Mouse (Mus musculus) heart, embryonic 10.5 days (tissue): ENCODE measurements around the gene Chd5. TPM values are rescaled to one million over a fixed set of nuclear protein-coding genes. Genes with fewer than 3 reads are reported as not detected.

Experiments
- DNase-seq: peaks from one replicate; pipeline ENCODE4 v3.0.0-alpha.2; 2017; ENCODE audit warnings: low spot score
- H3K27ac ChIP-seq: fragments of 300-500 bp; sonication (generic); 2 replicates; pipeline ENCODE4 v1.5.1; 2016; ENCODE audit warnings: mild to moderate bottlenecking
- H3K27me3 ChIP-seq: fragments of 300-500 bp; sonication (generic); 2 replicates; pipeline ENCODE4 v1.6.1; 2016; ENCODE audit warnings: mild to moderate bottlenecking; ENCODE audit not compliant: poor library complexity, insufficient read depth, severe bottlenecking
- H3K36me3 ChIP-seq: fragments of 300-500 bp; sonication (generic); 2 replicates; pipeline ENCODE4 v1.6.1; 2016; ENCODE audit warnings: mild to moderate bottlenecking, moderate library complexity
- H3K4me1 ChIP-seq: fragments of 300-500 bp; sonication (generic); 2 replicates; pipeline ENCODE4 v1.6.1; 2016; ENCODE audit warnings: mild to moderate bottlenecking
- H3K4me3 ChIP-seq: fragments of 300-500 bp; sonication (generic); 2 replicates; pipeline ENCODE4 v1.5.1; 2016; ENCODE audit warnings: mild to moderate bottlenecking, moderate library complexity
- H3K9me3 ChIP-seq: fragments of 300-500 bp; sonication (generic); 2 replicates; pipeline ENCODE4 v1.6.1; 2016; ENCODE audit warnings: mild to moderate bottlenecking, moderate library complexity
- WGBS: fragments of 180-500 bp; shearing (Covaris S2); methylation state at CpG from one replicate; pipeline ENCODE4 v1.1.7; 2016; 5-methylcytosine and 5-hydroxymethylcytosine counted together
- polyA plus RNA-seq: library from polyadenylated mRNA; unstranded; fragments of >200 nt; fragmentation: Nextera tagmentation; extraction: Ambion mirVana; gene quantifications from 2 replicates; pipeline ENCODE4 v1.2.1, GENCODE M21; 2016

Chd5 gene
- polyA plus RNA-seq, 1 experiment from 2014 or later, result not detected

DNA sequence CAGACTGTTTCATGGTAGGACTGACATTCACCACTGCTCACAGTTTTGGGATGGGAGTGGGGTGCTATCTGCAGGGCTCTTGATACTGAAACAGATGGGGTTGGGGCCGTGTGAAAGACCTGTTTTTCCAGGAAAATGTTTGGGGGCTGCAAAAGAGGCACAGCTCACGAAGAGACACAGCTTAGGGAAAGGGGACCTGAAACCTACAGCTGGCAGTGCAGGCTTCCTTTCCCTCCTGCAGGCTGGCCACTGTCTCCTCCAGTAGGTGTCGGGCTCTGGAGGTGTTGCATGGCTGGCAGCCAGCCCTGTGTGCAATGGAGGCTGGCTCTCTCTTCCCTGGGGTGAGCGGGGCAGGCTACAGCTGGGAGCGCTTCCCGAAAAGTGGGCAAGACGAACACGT lies 89.8 kb downstream of the Chd5 start:
- WGBS, result 53% methylated on average over 8 of the region's 8 CpGs
- Histone ChIP-seq H3K36me3 (no peaks in the 10 kb centered on the region), H3K9me3 (no peaks in the 10 kb centered on the region), H3K4me1 (peaks cover 4% of the 10 kb centered on the region; the same call in 1 of the 2 replicates), H3K27ac (no peak overlapping the region), H3K27me3 (peaks cover 36% of the 10 kb centered on the region), H3K4me3 (no peak overlapping the region)
- DNase-seq, result no peak

DNA sequence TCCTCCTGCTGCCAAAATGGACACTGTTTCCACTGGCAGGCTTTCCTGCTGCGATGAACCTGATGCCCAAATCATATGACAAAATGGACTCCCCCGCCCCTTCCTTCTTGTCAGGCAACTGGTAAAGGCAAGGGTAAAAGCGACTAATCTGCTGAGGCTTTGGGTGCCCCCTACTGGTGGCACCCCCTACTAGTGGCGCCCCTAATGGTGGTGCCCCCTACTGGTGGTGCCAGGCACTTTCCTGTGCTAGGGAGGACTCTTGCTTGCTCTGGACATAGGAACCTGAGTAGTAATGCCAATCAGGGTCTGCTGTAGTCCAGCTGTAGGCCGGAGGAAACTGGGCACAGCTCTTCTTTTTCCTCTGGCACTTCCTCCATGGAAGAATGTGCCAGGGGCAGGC lies 93.9 kb downstream of the Chd5 start:
- Histone ChIP-seq H3K4me3 (no peak overlapping the region), H3K27me3 (peaks cover 64% of the 10 kb centered on the region), H3K4me1 (peaks cover 12% of the 10 kb centered on the region), H3K27ac (no peak overlapping the region), H3K9me3 (no peaks in the 10 kb centered on the region), H3K36me3 (no peaks in the 10 kb centered on the region)
- no peak for DNase-seq
- WGBS, result 48% methylated on average over 5 of the region's 5 CpGs

DNA sequence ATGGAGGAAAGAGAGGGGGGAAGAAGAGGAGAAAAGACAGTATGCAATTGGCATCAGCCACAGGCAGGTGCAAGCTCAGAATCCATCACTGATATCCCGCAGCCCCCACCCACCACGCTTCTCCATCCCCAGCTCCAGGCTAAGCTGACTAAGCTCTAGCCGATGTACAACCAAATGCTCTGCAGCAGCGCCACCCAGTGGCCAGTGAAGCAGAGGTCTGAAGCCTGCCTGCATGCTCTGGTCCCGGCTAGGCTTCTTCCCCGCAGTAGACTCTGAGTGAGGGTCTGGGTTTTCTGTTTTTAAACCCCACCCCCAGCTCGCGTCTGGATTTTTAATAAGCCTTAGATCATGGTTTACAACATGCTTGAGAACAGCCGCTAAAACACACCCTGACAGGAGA lies 96.4 kb downstream of the Chd5 start:
- peak; percentile 91 for DNase-seq
- no peaks in the 10 kb centered on the region for H3K9me3 ChIP-seq
- peaks cover 8% of the 10 kb centered on the region for H3K4me1 ChIP-seq
- H3K4me3 ChIP-seq, result peak overlapping the region; percentile 39
- no peak overlapping the region for H3K27ac ChIP-seq
- no peaks in the 10 kb centered on the region for H3K36me3 ChIP-seq
- peaks cover 72% of the 10 kb centered on the region for H3K27me3 ChIP-seq
- 1% methylated on average over 9 of the region's 9 CpGs for WGBS

DNA sequence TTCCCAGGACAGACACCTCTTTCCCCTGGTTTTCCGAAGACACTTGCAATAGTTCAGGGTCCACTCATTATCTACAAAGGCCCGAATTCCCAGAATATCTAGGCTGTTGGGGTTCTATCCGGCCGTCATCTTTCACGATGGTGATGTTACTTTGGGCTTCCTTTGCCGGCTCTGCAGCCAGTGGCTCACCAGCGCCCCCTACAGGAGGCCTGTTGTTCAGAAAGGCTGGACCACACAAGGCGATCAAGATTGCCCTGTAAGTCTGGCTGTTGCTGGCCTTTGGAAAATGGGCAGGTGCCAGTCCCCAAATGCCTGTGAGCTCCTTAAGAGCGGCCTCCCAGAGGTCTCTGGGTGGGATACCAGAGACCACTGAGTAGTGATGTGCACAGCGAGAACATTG lies 96.8 kb downstream of the Chd5 start:
- Histone ChIP-seq H3K27me3 (peaks cover 72% of the 10 kb centered on the region), H3K4me3 (peak overlapping the region; percentile 39), H3K27ac (no peak overlapping the region), H3K9me3 (no peaks in the 10 kb centered on the region), H3K36me3 (no peaks in the 10 kb centered on the region), H3K4me1 (peaks cover 8% of the 10 kb centered on the region; the same call in 1 of the 2 replicates)
- 15% methylated on average over 10 of the region's 10 CpGs for WGBS
- DNase-seq, result peak; percentile 82

Other genes starting within 250 kb of the Chd5 start
- 0.90 and 1.3 TPM in 2 replicates for gene Tnfrsf25, start 222.7 kb upstream of the Chd5 start, polyA plus RNA-seq
- gene Espn, start 186.3 kb upstream of the Chd5 start, polyA plus RNA-seq, result 1.4 and 4.0 TPM in 2 replicates
- not detected in 2 replicates for gene Hes2, start 179.8 kb upstream of the Chd5 start, polyA plus RNA-seq
- gene Acot7, start 160.5 kb upstream of the Chd5 start, polyA plus RNA-seq, result 43.7 and 48.9 TPM in 2 replicates
- 5.5 and 6.3 TPM in 2 replicates for gene Gpr153, start 64.4 kb upstream of the Chd5 start, polyA plus RNA-seq
- not detected in 2 replicates for gene Hes3, start 47.0 kb upstream of the Chd5 start, polyA plus RNA-seq
- 23.1 and 27.4 TPM in 2 replicates for gene Icmt, start 41.4 kb upstream of the Chd5 start, polyA plus RNA-seq
- gene Rnf207, start 19.7 kb upstream of the Chd5 start, polyA plus RNA-seq, result 19.1 and 39.9 TPM in 2 replicates
- 261 and 301 TPM in 2 replicates for gene Rpl22, start 12.9 kb upstream of the Chd5 start, polyA plus RNA-seq
- gene Nphp4, start 138.1 kb downstream of the Chd5 start, polyA plus RNA-seq, result 3.2 and 3.7 TPM in 2 replicates
- 4.2 and 4.8 TPM in 2 replicates for gene Kcnab2, start 139.2 kb downstream of the Chd5 start, polyA plus RNA-seq